Mouse (Mus musculus) midbrain, embryonic 12.5 days (tissue): ENCODE measurements around the gene Dnttip1. TPM values are rescaled to one million over a fixed set of nuclear protein-coding genes. Genes with fewer than 3 reads are reported as not detected.
"Not testable (repeated sequence)": the region's sequence is repeated elsewhere in the genome, so short reads cannot be mapped to it uniquely, and the experiment has no call there.

Source experiments
- ATAC-seq: fragments of 200-750 bp; cut with Nextera tagmentation; 2 replicates; pipeline ENCODE4 v1.8.0; 2017; ENCODE audit warnings: low read depth, moderate TSS enrichment, moderate library complexity; ENCODE audit not compliant: low FRiP score
- H3K27ac ChIP-seq: fragments of 300-500 bp; sonication (generic); replicated peaks from 2 replicates; pipeline ENCODE4 v1.5.1; 2016; ENCODE audit warnings: mild to moderate bottlenecking
- H3K27me3 ChIP-seq: fragments of 300-500 bp; sonication (generic); 2 replicates; pipeline ENCODE4 v1.6.1; 2016; ENCODE audit warnings: mild to moderate bottlenecking
- H3K36me3 ChIP-seq: fragments of 300-500 bp; sonication (generic); 2 replicates; pipeline ENCODE4 v1.6.1; 2016
- H3K4me1 ChIP-seq: fragments of 300-500 bp; sonication (generic); 2 replicates; pipeline ENCODE4 v1.6.1; 2016
- H3K4me2 ChIP-seq: fragments of 300-500 bp; sonication (generic); replicated peaks from 2 replicates; pipeline ENCODE4 v1.6.1; 2016; ENCODE audit warnings: mild to moderate bottlenecking, moderate library complexity
- H3K4me3 ChIP-seq: fragments of 300-500 bp; sonication (generic); 2 replicates; pipeline ENCODE4 v1.5.1; 2016; ENCODE audit warnings: mild to moderate bottlenecking
- H3K9ac ChIP-seq: fragments of 300-500 bp; sonication (generic); replicated peaks from 2 replicates; pipeline ENCODE4 v1.6.1; 2016; ENCODE audit warnings: mild to moderate bottlenecking, moderate library complexity
- H3K9me3 ChIP-seq: fragments of 300-500 bp; sonication (generic); 2 replicates; pipeline ENCODE4 v1.6.1; 2016; ENCODE audit warnings: mild to moderate bottlenecking
- WGBS: fragments of 180-500 bp; shearing (Covaris S2); methylation state at CpG from one replicate; pipeline ENCODE4 v1.1.7; 2016; 5-methylcytosine and 5-hydroxymethylcytosine counted together
- polyA plus RNA-seq: library from polyadenylated mRNA; unstranded; fragments of >200 nt; fragmentation: Nextera tagmentation; extraction: Ambion mirVana; gene quantifications from 2 replicates; pipeline ENCODE4 v1.2.1, GENCODE M21; 2016

Gene Dnttip1
- polyA plus RNA-seq = 87.6 and 90.0 TPM in 2 replicates

- H3K36me3 ChIP-seq = peaks cover 32% of the 10 kb centered on the region
- peak within 1 kb of the TSS; percentile 84 for H3K9ac ChIP-seq
- 0 out of 2 replicates have a peak, but pooled peaks cover 7% of the 10 kb centered on the region for H3K27me3 ChIP-seq
- H3K27ac ChIP-seq = peak within 1 kb of the TSS; percentile 67
- peaks cover 18% of the 10 kb centered on the region for H3K4me1 ChIP-seq
- H3K9me3 ChIP-seq = no peaks in the 10 kb centered on the region
- ATAC-seq = peak; percentile 91
- under 1% methylated on average over 64 of the region's 70 CpGs for WGBS
- H3K4me3 ChIP-seq = peak within 1 kb of the TSS; percentile 76
- peak within 1 kb of the TSS; percentile 83 for H3K4me2 ChIP-seq
Observed at GRCm38 (mm10) chr2:164745843-164746479, at the start of gene Dnttip1, which contains the start of gene Wfdc3. Dnttip1 (plus strand) TSS chr2:164745983. Wfdc3 (minus strand) TSS chr2:164745931.

GRCm38 (mm10) chr2:164698201-164698600 lies 47.6 kb upstream of the Dnttip1 start, which contains the start of gene Spint4:
Spint4 (plus strand) TSS chr2:164698501.
- 77% methylated on average over 4 of the region's 4 CpGs for WGBS
- Histone ChIP-seq H3K9me3 (no peaks in the 10 kb centered on the region), H3K27me3 (no peaks in the 10 kb centered on the region), H3K9ac (no peak within 1 kb of the TSS), H3K27ac (no peak within 1 kb of the TSS), H3K4me2 (no peak within 1 kb of the TSS), H3K4me1 (no peaks in the 10 kb centered on the region), H3K36me3 (no peaks in the 10 kb centered on the region), H3K4me3 (no peak within 1 kb of the TSS)
- no peak for ATAC-seq

DNA sequence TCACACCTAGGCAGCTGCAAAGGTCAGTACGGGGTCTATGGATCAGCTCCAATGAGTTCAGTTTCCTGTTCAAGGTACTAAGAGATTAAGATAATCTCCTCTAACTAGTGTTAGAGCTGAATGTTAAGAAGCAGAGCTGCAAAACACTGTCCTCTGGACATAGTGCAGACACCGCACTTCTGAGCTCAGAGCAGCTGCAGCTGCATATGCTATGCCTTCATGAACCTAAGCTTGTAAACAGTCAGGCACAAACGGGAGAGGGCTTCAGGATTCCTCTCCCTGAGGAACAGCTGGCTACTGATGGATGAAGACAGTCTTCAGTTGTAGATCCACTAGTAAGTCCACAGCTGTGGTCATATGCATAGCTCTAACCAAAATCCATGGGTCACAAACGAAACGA lies 44.8 kb upstream of the Dnttip1 start:
- no peak for ATAC-seq

DNA sequence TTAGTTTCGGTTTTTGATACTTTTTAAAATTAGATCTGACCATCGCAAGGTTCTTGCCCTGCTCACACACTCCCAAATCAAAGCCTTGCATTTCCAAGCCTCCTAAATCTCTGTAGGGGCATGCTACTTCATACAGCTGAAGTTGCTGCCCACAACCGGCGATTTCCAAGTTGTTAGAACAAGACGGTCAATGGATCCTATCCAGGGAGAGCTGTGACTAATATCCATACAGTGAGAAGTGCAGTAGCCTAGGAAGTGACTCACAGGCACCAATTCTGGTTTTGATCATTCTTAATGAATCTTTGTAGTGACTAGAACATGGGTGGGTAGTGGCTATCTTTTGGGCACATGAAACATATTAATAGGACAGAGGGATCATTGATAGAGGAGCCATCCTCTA lies 44.0 kb upstream of the Dnttip1 start:
- Histone ChIP-seq H3K4me2 (no peak overlapping the region), H3K4me3 (no peak overlapping the region), H3K9ac (no peak overlapping the region), H3K27ac (no peak overlapping the region), H3K4me1 (no peaks in the 10 kb centered on the region), H3K36me3 (no peaks in the 10 kb centered on the region), H3K9me3 (no peaks in the 10 kb centered on the region), H3K27me3 (no peaks in the 10 kb centered on the region)
- WGBS = 82% methylated on average over 5 of the region's 5 CpGs
- ATAC-seq = no peak

More for the DNA sequence above, 44.8 kb upstream of the Dnttip1 start:
- Histone ChIP-seq H3K4me3 (no peak overlapping the region), H3K9ac (no peak overlapping the region), H3K4me1 (no peaks in the 10 kb centered on the region), H3K36me3 (no peaks in the 10 kb centered on the region), H3K9me3 (no peaks in the 10 kb centered on the region), H3K27ac (no peak overlapping the region), H3K4me2 (no peak overlapping the region), H3K27me3 (no peaks in the 10 kb centered on the region)
- WGBS = 84% methylated on average over 5 of the region's 5 CpGs

DNA sequence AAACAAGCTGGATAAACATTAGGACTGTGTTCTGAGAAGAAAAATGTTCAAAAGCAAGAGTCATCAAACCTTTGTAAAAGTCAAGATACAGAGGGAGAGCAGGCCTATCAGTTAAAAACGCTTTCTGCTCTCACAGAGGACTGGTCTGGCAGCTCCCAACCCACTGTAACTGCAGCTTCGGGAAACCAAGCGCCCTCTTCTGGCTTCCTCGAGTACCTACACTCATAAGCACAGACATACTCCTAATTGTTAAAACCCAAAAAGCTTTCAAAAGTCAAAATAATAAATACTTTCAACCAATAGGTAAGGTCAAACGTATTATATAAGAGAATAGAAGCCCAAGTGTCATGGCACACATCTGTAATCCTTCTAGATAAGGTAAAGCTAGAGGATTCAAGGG lies 41.5 kb upstream of the Dnttip1 start:
- Histone ChIP-seq H3K4me1 (no peaks in the 10 kb centered on the region), H3K27me3 (no peaks in the 10 kb centered on the region), H3K27ac (no peak overlapping the region), H3K9me3 (no peaks in the 10 kb centered on the region), H3K4me2 (no peak overlapping the region), H3K4me3 (no peak overlapping the region), H3K9ac (no peak overlapping the region), H3K36me3 (no peaks in the 10 kb centered on the region)
- WGBS = 73% methylated on average over 5 of the region's 5 CpGs
- ATAC-seq = no peak

- no peaks in the 10 kb centered on the region for H3K9me3 ChIP-seq
- no peak overlapping the region for H3K4me2 ChIP-seq
- H3K27ac ChIP-seq = no peak overlapping the region
- H3K4me3 ChIP-seq = no peak overlapping the region
- no peak for ATAC-seq
- whole genome bisulfite sequencing = 85% methylated on average over 6 of the region's 6 CpGs
- H3K4me1 ChIP-seq = no peaks in the 10 kb centered on the region
- no peak overlapping the region for H3K9ac ChIP-seq
- no peaks in the 10 kb centered on the region for H3K36me3 ChIP-seq
- no peaks in the 10 kb centered on the region for H3K27me3 ChIP-seq
Observed at GRCm38 (mm10) chr2:164705328-164705727, 40.5 kb upstream of the Dnttip1 start.

- Histone ChIP-seq H3K9me3 (no peaks in the 10 kb centered on the region), H3K27ac (no peak overlapping the region), H3K27me3 (no peaks in the 10 kb centered on the region), H3K36me3 (no peaks in the 10 kb centered on the region), H3K9ac (no peak overlapping the region), H3K4me1 (no peaks in the 10 kb centered on the region), H3K4me2 (no peak overlapping the region), H3K4me3 (no peak overlapping the region)
- WGBS = 94% methylated on average over 14 of the region's 14 CpGs
- no peak for ATAC-seq
Observed at GRCm38 (mm10) chr2:164705991-164706390, 39.8 kb upstream of the Dnttip1 start.

GRCm38 (mm10) chr2:164715005-164715404 lies 30.8 kb upstream of the Dnttip1 start, which contains the start of gene Spint5:
Spint5 (plus strand) TSS chr2:164715305.
- Histone ChIP-seq H3K4me1 (no peaks in the 10 kb centered on the region), H3K9me3 (no peaks in the 10 kb centered on the region), H3K4me2 (no peak within 1 kb of the TSS), H3K27me3 (no peaks in the 10 kb centered on the region), H3K36me3 (no peaks in the 10 kb centered on the region), H3K27ac (no peak within 1 kb of the TSS), H3K9ac (no peak within 1 kb of the TSS), H3K4me3 (no peak within 1 kb of the TSS)
- ATAC-seq = no peak
- WGBS = 73% methylated on average over 6 of the region's 6 CpGs

- H3K9ac ChIP-seq, H3K4me3 ChIP-seq, H3K27me3 ChIP-seq, H3K9me3 ChIP-seq, H3K27ac ChIP-seq, H3K36me3 ChIP-seq, H3K4me2 ChIP-seq, ATAC-seq, H3K4me1 ChIP-seq: not testable (repeated sequence)
- WGBS = 91% methylated on average over 23 of the region's 23 CpGs
Observed at GRCm38 (mm10) chr2:164716194-164716786, 29.5 kb upstream of the Dnttip1 start.

GRCm38 (mm10) chr2:164723276-164723675 lies 22.5 kb upstream of the Dnttip1 start:
- Histone ChIP-seq H3K27ac (no peak overlapping the region), H3K36me3 (no peaks in the 10 kb centered on the region), H3K4me3 (no peak overlapping the region), H3K4me2 (no peak overlapping the region), H3K4me1 (no peaks in the 10 kb centered on the region), H3K27me3 (peaks cover 7% of the 10 kb centered on the region; the same call in 1 of the 2 replicates), H3K9ac (no peak overlapping the region), H3K9me3 (no peaks in the 10 kb centered on the region)
- no peak for ATAC-seq
- 61% methylated on average over 4 of the region's 4 CpGs for WGBS

DNA sequence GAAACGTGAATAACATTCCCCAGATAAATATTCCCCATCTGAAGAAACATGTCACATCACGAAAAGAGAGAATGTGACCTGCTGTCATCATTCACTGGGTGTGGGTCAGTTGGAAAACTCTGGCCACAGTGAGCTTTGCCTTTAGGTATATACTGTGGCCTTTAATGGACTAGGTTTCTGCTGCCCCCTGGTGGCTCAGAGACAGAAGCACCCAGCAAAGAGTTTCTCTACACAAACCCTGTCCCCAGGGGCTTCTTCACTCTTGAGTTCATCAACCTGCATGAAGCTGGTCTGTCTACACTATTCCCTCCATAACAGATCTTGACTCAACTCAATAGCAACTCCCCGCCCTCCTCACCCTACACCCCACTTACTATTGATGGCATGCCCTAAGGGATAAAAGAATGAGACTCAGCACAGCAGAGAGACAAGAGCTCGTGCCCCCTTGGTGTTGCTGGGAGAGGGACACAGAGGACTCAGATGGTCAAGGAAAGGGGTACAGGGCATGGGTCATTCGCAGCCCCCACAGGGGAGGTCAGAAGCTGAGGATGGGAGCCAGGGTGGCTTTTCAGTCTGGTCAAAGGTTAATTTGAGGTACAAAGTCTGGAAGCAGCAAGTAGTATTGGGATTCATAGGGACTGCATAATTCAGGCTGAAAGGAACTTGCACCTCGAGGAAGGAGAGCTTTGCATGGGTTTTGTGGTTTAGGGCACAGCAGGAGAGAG lies 19.7 kb upstream of the Dnttip1 start:
- no peak overlapping the region for H3K9ac ChIP-seq
- H3K27me3 ChIP-seq = peaks cover 7% of the 10 kb centered on the region
- H3K4me2 ChIP-seq = no peak overlapping the region
- H3K9me3 ChIP-seq = no peaks in the 10 kb centered on the region
- no peaks in the 10 kb centered on the region for H3K36me3 ChIP-seq
- no peak for ATAC-seq
- H3K4me3 ChIP-seq = no peak overlapping the region
- WGBS = 32% methylated on average over 6 of the region's 6 CpGs
- H3K27ac ChIP-seq = no peak overlapping the region
- no peaks in the 10 kb centered on the region for H3K4me1 ChIP-seq

DNA sequence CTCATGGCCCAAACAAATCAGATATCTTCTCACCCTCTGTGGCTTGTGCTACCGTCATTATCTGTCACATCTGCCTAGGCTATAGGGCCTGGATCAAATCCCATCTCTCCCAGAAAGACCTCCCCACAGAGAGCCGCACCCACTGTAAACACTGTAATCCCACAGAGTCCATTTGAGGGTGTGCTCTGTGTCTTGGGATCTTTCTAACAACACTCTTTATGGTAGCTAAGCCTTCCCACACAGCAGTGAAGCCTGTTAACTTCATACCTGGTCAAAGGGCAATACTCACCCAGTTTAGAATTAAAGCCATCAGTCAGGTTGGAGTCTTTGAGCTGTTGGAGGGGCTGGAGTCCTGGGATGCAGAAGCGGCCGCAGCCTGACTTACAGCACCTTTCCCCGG lies 14.1 kb upstream of the Dnttip1 start:
- no peaks in the 10 kb centered on the region for H3K4me1 ChIP-seq
- no peak overlapping the region for H3K4me3 ChIP-seq
- H3K27ac ChIP-seq = no peak overlapping the region
- peaks cover 3% of the 10 kb centered on the region for H3K27me3 ChIP-seq
- no peaks in the 10 kb centered on the region for H3K9me3 ChIP-seq
- H3K4me2 ChIP-seq = no peak overlapping the region
- no peak overlapping the region for H3K9ac ChIP-seq
- ATAC-seq = no peak
- WGBS = 73% methylated on average over 5 of the region's 5 CpGs
- H3K36me3 ChIP-seq = no peaks in the 10 kb centered on the region
